Comparison of ENCODE assay signal across 10 mouse cellular contexts in the genomic region with DNA sequence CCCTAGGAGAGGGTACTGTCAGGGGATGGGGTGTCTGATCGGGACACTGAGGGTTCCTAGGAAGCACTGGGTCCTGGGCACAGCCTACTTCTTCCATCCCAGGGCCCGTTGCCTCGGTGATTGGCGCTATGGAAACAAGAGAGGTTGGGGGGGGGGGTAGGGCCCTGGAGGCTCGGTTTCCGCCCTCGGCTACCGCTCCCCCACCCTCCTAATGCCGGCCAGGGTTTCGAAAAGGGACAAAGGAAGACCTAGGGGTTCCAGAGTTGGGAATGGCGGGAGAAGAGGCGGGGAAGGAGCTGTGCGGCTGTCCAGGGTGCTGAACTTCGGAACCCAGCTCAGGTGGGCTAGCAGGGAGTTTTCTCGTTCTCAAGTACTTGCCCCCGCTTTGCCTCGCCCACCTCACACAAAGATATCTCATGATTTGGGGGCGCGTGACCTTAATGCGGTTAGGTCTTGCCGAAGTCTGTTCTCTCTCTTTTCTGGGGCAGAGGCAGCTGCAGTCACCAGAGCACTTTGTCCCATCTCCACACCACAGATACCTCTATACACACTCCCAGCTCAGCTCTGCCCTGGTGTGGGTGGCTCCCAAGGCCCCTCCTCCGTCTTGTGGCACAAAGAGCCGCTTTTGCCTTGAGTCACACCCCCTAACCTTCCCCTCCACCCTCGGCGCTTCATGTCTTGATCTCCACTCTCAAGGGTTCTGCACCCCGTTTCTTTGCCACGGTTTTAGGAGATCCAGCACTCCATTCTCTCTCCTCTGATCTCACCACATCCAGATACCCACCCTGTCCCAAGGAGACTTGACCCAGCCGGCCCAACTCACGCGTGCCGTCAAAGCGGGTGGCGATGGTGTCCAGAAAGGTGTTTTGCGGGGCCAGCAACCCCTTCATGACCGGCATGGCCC. TPM values are rescaled to one million over a fixed set of nuclear protein-coding genes. Genes with fewer than 3 reads are reported as not detected.
DNase-seq lines count a peak whose midpoint lies in the region; ATAC-seq and TF ChIP-seq lines count a peak whose summit lies in the region.
"Had no signal": no experiment of that assay in that cellular context is flagged by ENCODE, and none has a peak within 500 bp of the region (broad histone marks: within the 10 kb centered on the region; RNA-seq: fewer than 3 reads in every experiment).

No protein-coding gene starts in this region.

- H3K9me3 ChIP-seq in forebrain, embryonic 13.5 days (replicated peaks): no peaks in the 10 kb centered on the region
- no peaks in the 10 kb centered on the region for H3K9me3 ChIP-seq in intestine, embryonic 15.5 days
- no peaks in the 10 kb centered on the region for H3K9me3 ChIP-seq in lung, postnatal 0 days (ENCODE audit: low read length)

- no peak for TF ChIP-seq EP300 in lung, postnatal 0 days (IDR thresholded peaks at IDR 0.05)

- DNase-seq in gastrocnemius, postnatal 14 days: peak; percentile 48
- no peak for DNase-seq in gastrocnemius, postnatal 36 days
- DNase-seq in R1 (ENCODE audit: low read depth, low spot score): peak; percentile 92
- peak; percentile 58 for DNase-seq in lung, postnatal 0 days (ENCODE audit: low spot score)
- DNase-seq in splenic B cell, adult 2 months (ENCODE audit: low read depth, low spot score): peak; percentile 70
- no peak for DNase-seq in cerebellum, adult 9-11 months

- peaks cover 23% of the 10 kb centered on the region for H3K4me1 ChIP-seq in forebrain, embryonic 13.5 days
- peaks cover 18% of the 10 kb centered on the region for H3K4me1 ChIP-seq in intestine, embryonic 15.5 days (replicated peaks)
- no peaks in the 10 kb centered on the region for H3K4me1 ChIP-seq in lung, postnatal 0 days (ENCODE audit: insufficient read depth, low read depth, low read length)

- TF ChIP-seq CTCF in lung, postnatal 0 days (IDR thresholded peaks at IDR 0.05): no peak

- H3K4me3 ChIP-seq in forebrain, embryonic 13.5 days: peak overlapping the region; percentile 50
- peak overlapping the region; percentile 33 for H3K4me3 ChIP-seq in intestine, embryonic 15.5 days (replicated peaks)
- H3K4me3 ChIP-seq in lung, postnatal 0 days (ENCODE audit: low read depth, low read length): no peak overlapping the region

- under 1% methylated on average over 35 of the region's 35 CpGs for WGBS in forebrain, embryonic 13.5 days
- WGBS in intestine, embryonic 15.5 days: 2% methylated on average over 35 of the region's 35 CpGs
- WGBS in lung, postnatal 0 days: 3% methylated on average over 34 of the region's 35 CpGs

- intact Hi-C loops in gastrocnemius, postnatal 14 days (cut with DNase I; ENCODE audit: low total_unique reads): no loop called here
- intact Hi-C loops in gastrocnemius, postnatal 36 days (cut with DNase I): loop anchor here (2.0 to 5.0 kb wide), 2 partner anchors 14 to 318 kb away; a partner anchor contains a TSS

- H3K27ac ChIP-seq in forebrain, embryonic 13.5 days: peak overlapping the region; percentile 40
- no peak overlapping the region for H3K27ac ChIP-seq in intestine, embryonic 15.5 days
- H3K27ac ChIP-seq in lung, postnatal 0 days (ENCODE audit: low read length): no peak overlapping the region

- H3K36me3 ChIP-seq in forebrain, embryonic 13.5 days (ENCODE audit: poor library complexity, severe bottlenecking): peaks cover 5% of the 10 kb centered on the region; the same call in 1 of the 2 replicates
- H3K36me3 ChIP-seq in intestine, embryonic 15.5 days: no peaks in the 10 kb centered on the region
- H3K36me3 ChIP-seq in lung, postnatal 0 days (ENCODE audit: insufficient read depth, low read length): no peaks in the 10 kb centered on the region
- H3K36me3 ChIP-seq in splenic B cell, adult 2 months (ENCODE audit: control insufficient read depth, insufficient read depth, low read length, poor library complexity, severe bottlenecking): no peaks in the 10 kb centered on the region

- peak overlapping the region; percentile 68 for H3K9ac ChIP-seq in forebrain, embryonic 13.5 days
- no peak overlapping the region for H3K9ac ChIP-seq in intestine, embryonic 15.5 days
- H3K9ac ChIP-seq in lung, postnatal 0 days (replicated peaks; ENCODE audit: low read depth): no peak overlapping the region

- peak overlapping the region; percentile 77 for H3K4me2 ChIP-seq in forebrain, embryonic 13.5 days
- peak overlapping the region; percentile 70 for H3K4me2 ChIP-seq in intestine, embryonic 15.5 days (replicated peaks)
- H3K4me2 ChIP-seq in lung, postnatal 0 days (replicated peaks; ENCODE audit: low read depth, low read length): peak overlapping the region; percentile 48

- peak; percentile 64 for ATAC-seq in forebrain, embryonic 13.5 days
- peak; percentile 50 for ATAC-seq in intestine, embryonic 15.5 days
- ATAC-seq in lung, postnatal 0 days: no peak
- ATAC-seq: Patski had no signal

- H3K27me3 ChIP-seq in forebrain, embryonic 13.5 days: peaks cover 29% of the 10 kb centered on the region
- H3K27me3 ChIP-seq in intestine, embryonic 15.5 days (replicated peaks): peaks cover 28% of the 10 kb centered on the region
- H3K27me3 ChIP-seq in lung, postnatal 0 days (replicated peaks; ENCODE audit: insufficient read depth, low read length): peaks cover 13% of the 10 kb centered on the region
- H3K27me3 ChIP-seq in splenic B cell, adult 2 months (ENCODE audit: control insufficient read depth, insufficient read depth, low read length, poor library complexity, severe bottlenecking): no peaks in the 10 kb centered on the region

RNA-seq across cellular contexts. Expression of a gene that starts 0.8 kb away (rescaled TPM):
- total RNA-seq in gastrocnemius, postnatal 14 days (2021): not detected
- not detected for total RNA-seq in gastrocnemius, postnatal 36 days (2021)
- polyA plus RNA-seq in forebrain, embryonic 13.5 days (2015; fragmentation: Nextera tagmentation; extraction: Ambion mirVana): 3.4 and 4.6 TPM in 2 replicates
- polyA plus RNA-seq in intestine, embryonic 15.5 days (2015; fragmentation: Nextera tagmentation; extraction: Ambion mirVana): 0.18 and 0.19 TPM in 2 replicates
- 0.04 TPM in 1 of 2 replicates, not detected in the other for polyA plus RNA-seq in lung, postnatal 0 days (2015; fragmentation: Nextera tagmentation; extraction: Ambion mirVana)

RNA-seq across cellular contexts. Expression of a gene that starts 3.8 kb away (rescaled TPM):
- total RNA-seq in gastrocnemius, postnatal 14 days (2021): not detected
- total RNA-seq in gastrocnemius, postnatal 36 days (2021): not detected
- not detected in 2 replicates for polyA plus RNA-seq in forebrain, embryonic 13.5 days (2015; fragmentation: Nextera tagmentation; extraction: Ambion mirVana)
- not detected in 2 replicates for polyA plus RNA-seq in intestine, embryonic 15.5 days (2015; fragmentation: Nextera tagmentation; extraction: Ambion mirVana)
- not detected in 2 replicates for polyA plus RNA-seq in lung, postnatal 0 days (2015; fragmentation: Nextera tagmentation; extraction: Ambion mirVana)
- polyA plus RNA-seq: Patski had no signal

RNA-seq across cellular contexts. Expression of a gene that starts 11.8 kb away (rescaled TPM):
- 1 to 10 TPM; 5.6 to 7.1 TPM for total RNA-seq in gastrocnemius, postnatal 14 days (2021)
- total RNA-seq in gastrocnemius, postnatal 36 days (2021): 1 to 10 TPM; 4.4 to 5.0 TPM
- polyA plus RNA-seq in forebrain, embryonic 13.5 days (2015; fragmentation: Nextera tagmentation; extraction: Ambion mirVana): 1.9 and 2.4 TPM in 2 replicates
- polyA plus RNA-seq in intestine, embryonic 15.5 days (2015; fragmentation: Nextera tagmentation; extraction: Ambion mirVana): 4.7 and 6.7 TPM in 2 replicates
- 4.9 and 6.4 TPM in 2 replicates for polyA plus RNA-seq in lung, postnatal 0 days (2015; fragmentation: Nextera tagmentation; extraction: Ambion mirVana)

RNA-seq across cellular contexts. Expression of a gene that starts 20.9 kb away (rescaled TPM):
- 10 to 100 TPM; 49.1 to 49.4 TPM for total RNA-seq in gastrocnemius, postnatal 14 days (2021)
- total RNA-seq in gastrocnemius, postnatal 36 days (2021): 10 to 100 TPM; 35.0 to 44.5 TPM
- polyA plus RNA-seq in forebrain, embryonic 13.5 days (2015; fragmentation: Nextera tagmentation; extraction: Ambion mirVana): 22.7 and 23.1 TPM in 2 replicates
- polyA plus RNA-seq in intestine, embryonic 15.5 days (2015; fragmentation: Nextera tagmentation; extraction: Ambion mirVana): 26.1 and 26.3 TPM in 2 replicates
- polyA plus RNA-seq in lung, postnatal 0 days (2015; fragmentation: Nextera tagmentation; extraction: Ambion mirVana): 25.3 and 30.4 TPM in 2 replicates

RNA-seq across cellular contexts. Expression of a gene that starts 45.3 kb away (rescaled TPM):
- not detected for total RNA-seq in gastrocnemius, postnatal 14 days (2021)
- not detected for total RNA-seq in gastrocnemius, postnatal 36 days (2021)
- polyA plus RNA-seq in forebrain, embryonic 13.5 days (2015; fragmentation: Nextera tagmentation; extraction: Ambion mirVana): not detected in 2 replicates
- polyA plus RNA-seq in intestine, embryonic 15.5 days (2015; fragmentation: Nextera tagmentation; extraction: Ambion mirVana): 0.40 and 0.54 TPM in 2 replicates
- polyA plus RNA-seq in lung, postnatal 0 days (2015; fragmentation: Nextera tagmentation; extraction: Ambion mirVana): 0.51 TPM in 1 of 2 replicates, not detected in the other
- total RNA-seq: left cerebral cortex, postnatal 10 days had no signal

Comparison
In these comparisons a context has a peak if more than half of its experiments do, and no peak if none do; other contexts are left out.
1. DNase-seq: peak in gastrocnemius, postnatal 14 days (single experiment), R1 (single experiment), lung, postnatal 0 days (single experiment) and splenic B cell, adult 2 months (single experiment); none in gastrocnemius, postnatal 36 days (0 of 2) and cerebellum, adult 9-11 months (single experiment).
2. Peak in every context shown above with its lines, with median percentiles within 50 percentile points of each other: H3K4me2 ChIP-seq.